Mouse (Mus musculus) heart, adult 18-20 months (tissue): Measurements from ENCODE around the gene Ddx39b. TPM values are rescaled to one million over a fixed set of nuclear protein-coding genes. Genes with fewer than 3 reads are reported as not detected.
"Not testable (repeated sequence)": the region's sequence is repeated elsewhere in the genome, so short reads cannot be mapped to it uniquely, and the experiment has no call there.

Experiments used
- DNase-seq, 2 experiments: peaks; one replicate each; pipeline ENCODE4 v3.0.0; 2021 to 2022; ENCODE audit warnings: mixed read lengths in 1 of 2
- total RNA-seq, 2 experiments: library from RNA; stranded (reverse); gene quantifications; 2 replicates each; pipeline ENCODE4 v1.2.3; 2021

Ddx39b gene
- total RNA-seq, 2 experiments from 2014 or later = 77.3 to 83.1 TPM

- DNase-seq = no peak
Observed at GRCm38 (mm10) chr17:35261651-35262050, 20.1 kb downstream of the Ddx39b start.

- peak; percentile 99 to 100 for DNase-seq
Observed at GRCm38 (mm10) chr17:35262664-35263522, 21.3 kb downstream of the Ddx39b start, which contains the start of gene H2-D1. TSS of gene H2-D1 (plus strand) at chr17:35262730.

DNA sequence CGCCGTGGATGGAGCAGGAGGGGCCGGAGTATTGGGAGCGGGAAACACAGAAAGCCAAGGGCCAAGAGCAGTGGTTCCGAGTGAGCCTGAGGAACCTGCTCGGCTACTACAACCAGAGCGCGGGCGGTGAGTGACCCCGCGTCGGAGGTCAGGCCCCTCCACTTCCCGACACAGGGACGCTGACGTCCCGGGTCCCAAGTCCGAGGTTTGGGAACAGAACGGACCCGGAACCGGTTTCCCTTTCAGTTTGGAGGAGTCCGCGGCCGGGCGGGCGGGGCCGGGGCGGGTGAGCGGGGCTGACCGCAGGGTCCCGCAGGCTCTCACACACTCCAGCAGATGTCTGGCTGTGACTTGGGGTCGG, 22.0 kb downstream of the Ddx39b start:
- peak in 1 of 2 experiments; percentile 56 for DNase-seq

DNA sequence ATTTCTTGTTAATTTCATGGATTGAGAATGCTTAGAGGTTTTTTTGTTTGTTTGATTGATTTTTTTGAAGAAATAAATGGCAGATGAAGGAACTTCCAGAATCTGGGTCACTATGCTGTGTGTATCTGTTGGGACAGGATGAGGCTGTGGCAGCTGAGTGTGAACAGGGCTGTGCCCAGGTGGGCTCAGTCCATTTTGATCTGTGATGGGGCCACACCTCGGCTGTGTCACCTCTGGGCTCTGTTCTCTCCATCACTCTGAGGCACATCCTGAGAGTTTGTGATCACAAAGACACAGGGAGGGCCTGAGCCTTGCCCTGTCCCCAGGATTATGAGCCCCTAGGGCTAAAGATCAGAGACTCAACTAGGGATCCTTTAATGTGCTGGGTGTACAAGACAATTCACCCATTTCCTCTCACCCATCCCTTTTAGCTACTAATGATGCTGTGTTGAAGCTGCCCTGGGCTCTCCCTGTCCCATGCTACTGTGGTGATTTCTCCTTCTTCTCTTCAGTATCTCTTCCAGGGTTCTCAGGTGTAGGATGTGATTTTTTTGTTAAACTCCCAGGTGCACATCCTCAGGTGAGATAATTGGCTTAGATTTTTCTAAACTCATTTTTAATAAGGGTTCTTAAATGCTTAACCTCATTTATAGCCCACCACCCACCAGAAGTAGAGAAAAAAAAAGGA, 26.0 kb downstream of the Ddx39b start:
- DNase-seq = no peak

- peak; percentile 55 to 66 for DNase-seq
Observed at GRCm38 (mm10) chr17:35269653-35270347, 28.3 kb downstream of the Ddx39b start.

DNA sequence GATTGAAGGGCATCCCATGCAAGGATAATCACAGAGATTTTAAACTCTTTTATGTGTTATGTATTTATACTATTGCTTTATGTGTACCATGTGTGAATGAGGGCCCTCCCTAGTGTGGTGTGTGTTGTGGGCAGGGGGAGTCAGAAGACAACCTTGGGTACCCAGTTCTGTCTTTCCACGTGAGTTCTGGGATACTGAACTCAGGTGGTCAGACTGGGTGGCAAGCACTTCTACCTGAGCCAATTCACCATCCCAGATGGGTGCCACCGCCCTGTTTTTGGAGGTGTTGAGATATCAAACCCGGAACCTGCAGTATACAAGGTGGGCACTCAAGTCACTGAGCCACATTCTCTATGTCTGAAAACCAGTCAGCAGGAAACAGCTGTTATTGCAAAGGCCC, 30.7 kb downstream of the Ddx39b start:
- no peak for DNase-seq

- peak; percentile 88 to 97 for DNase-seq
Observed at GRCm38 (mm10) chr17:35274770-35275169, 33.2 kb downstream of the Ddx39b start.

GRCm38 (mm10) chr17:35276304-35276864, 34.8 kb downstream of the Ddx39b start:
- no peak for DNase-seq

DNA sequence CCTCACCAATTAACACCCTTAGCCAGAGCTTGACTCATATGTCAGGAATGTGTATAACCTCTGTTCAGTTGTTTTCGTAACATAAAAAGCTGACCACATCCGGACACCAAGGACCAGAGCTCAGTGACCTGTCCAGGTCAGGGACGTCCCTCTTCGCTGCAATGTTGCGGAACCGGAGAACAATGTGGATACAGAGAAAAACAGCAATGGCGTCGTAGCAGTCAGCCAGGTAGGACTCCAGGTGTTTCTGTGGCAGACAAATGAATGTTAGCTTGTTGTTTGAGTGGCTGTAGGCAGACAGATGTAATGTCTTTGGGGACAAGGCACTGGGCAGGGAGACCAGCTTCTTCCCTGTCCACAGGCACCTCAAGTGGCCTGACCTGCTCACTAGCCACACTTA, 36.5 kb downstream of the Ddx39b start:
- no peak for DNase-seq

- no peak for DNase-seq
Observed at GRCm38 (mm10) chr17:35278957-35279688, 37.6 kb downstream of the Ddx39b start.

GRCm38 (mm10) chr17:35280276-35280675, 38.7 kb downstream of the Ddx39b start:
- DNase-seq = no peak

DNA sequence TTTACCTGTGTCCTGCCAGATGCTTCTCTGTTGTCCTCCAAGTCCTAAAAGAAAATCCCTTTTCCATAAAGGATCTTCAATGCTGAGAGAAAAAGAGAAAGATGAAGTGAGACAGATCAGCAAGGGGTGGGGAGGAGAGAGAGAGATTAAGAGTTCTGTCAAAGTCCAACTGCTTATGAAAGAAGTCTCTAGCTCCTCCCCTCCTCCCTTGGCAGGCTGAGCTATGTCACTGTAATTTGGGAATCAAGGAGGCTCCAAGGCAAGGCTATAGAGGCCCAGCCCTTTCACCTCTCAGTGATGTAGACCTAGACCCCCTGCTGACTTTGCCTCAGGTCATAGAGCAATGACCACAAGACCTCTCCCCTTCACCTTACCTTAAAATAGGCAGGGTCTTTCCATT, 43.9 kb downstream of the Ddx39b start:
- no peak for DNase-seq

DNA sequence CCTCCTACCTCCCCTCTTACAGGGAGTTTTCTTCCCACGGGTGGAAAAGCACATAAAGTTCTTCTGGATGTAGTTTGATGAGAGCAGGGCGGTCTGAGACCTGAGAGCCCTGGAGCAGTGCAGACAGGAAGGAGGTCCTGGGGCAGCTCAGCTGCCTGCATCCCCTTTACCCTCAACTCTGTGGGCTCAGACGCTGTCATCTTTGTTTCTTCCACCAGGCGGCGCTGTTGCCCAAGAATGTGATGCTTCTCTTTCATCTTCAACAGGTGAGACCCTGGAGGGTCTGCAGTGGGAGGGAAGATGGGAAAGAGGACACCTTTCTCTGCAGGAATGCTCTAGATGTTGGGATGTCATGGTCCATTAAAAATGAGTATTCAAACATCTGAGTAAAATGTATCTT, 54.2 kb downstream of the Ddx39b start:
- peak; percentile 38 to 84 for DNase-seq

DNA sequence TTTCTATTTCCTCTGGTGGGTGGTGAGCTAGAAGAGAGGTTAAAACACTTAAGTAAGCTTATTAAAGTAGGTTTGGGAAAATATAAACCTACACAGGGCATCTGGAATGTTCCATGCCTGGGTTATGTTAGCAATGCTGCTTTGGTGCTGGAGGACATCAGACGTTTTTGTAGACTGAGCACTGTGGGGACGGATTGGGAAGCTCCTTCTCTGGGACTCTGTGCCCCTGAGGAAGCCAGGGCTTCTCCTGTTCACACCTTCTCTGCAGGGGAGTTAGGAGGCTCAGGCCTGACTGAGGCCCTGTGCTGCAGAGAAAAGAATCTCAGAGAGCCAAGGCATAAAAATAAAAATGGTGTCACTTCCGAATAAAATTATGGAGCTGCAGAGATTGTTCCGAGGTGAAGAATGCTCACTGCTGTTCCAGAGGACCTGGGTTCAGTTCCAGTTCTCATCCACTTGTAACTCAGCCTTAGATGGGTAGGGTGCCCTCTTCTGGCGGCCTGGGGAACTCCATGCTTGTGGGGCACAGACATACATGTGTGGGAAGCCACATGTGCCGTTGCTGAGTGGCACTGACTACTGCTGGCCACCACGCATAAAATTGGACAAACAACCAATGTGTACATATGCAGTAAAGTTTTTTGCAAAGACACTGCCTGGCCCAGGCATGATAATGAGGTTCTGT, 58.9 kb downstream of the Ddx39b start:
- not testable (repeated sequence) for DNase-seq

DNA sequence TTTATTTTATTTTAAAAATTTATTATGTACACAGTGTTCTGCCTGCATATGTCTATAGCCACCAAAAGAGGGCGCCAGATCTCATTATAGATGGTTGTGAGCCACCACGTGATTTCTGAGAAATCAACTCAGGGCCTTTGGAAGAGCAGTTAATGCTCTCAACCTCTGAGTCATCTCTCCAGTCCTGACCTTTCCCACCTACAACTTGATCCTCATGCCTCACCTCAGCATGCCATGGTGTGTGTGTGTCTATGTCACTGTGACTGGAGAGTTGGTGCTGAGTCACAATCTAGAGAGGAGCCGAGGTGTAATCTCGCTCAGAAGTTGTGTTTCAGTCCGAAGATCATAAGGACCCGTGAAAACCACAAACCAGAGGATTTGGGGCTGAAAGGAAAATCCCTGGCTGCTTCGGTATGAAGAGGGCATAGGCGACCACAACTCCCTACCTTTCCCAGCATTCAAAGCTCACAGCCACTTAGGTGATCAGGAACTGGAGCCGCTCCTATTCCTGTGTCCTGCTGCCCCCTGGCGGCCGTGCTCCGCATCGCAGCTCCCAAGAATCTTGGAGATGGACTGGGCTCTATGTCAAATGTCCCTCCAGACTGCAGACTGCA, 60.2 kb downstream of the Ddx39b start:
- DNase-seq = peak; percentile 91 to 99

GRCm38 (mm10) chr17:35303271-35303670, 61.7 kb downstream of the Ddx39b start:
- no peak for DNase-seq
